Mouse (Mus musculus) adrenal gland, postnatal 25 days (tissue): ENCODE measurements around the gene Tmem59. TPM values are rescaled to one million over a fixed set of nuclear protein-coding genes. Genes with fewer than 3 reads are reported as not detected.

Experiments
- DNase-seq: peaks from one replicate; pipeline ENCODE4 v3.0.0; 2021; ENCODE audit warnings: mixed read lengths
- long read RNA-seq: library from polyadenylated mRNA; stranded (forward); transcript quantifications from one replicate; pipeline ENCODE4 v2.0.0, GENCODE M21; 2021
- total RNA-seq: library from RNA; stranded (reverse); gene quantifications from 2 replicates; pipeline ENCODE4 v1.2.3, GENCODE M21; 2021

Tmem59 gene
- 418 and 440 TPM in 2 replicates for total RNA-seq
- long read RNA-seq, transcript Tmem59-201 (8 exons, 1,775 nt), result major isoform, 666 of 682 reads
- long read RNA-seq, partial matches to known transcripts, result 3 of 682 reads
- long read RNA-seq, other reads (novel, unspliced or antisense), result 12 of 682 reads

DNA sequence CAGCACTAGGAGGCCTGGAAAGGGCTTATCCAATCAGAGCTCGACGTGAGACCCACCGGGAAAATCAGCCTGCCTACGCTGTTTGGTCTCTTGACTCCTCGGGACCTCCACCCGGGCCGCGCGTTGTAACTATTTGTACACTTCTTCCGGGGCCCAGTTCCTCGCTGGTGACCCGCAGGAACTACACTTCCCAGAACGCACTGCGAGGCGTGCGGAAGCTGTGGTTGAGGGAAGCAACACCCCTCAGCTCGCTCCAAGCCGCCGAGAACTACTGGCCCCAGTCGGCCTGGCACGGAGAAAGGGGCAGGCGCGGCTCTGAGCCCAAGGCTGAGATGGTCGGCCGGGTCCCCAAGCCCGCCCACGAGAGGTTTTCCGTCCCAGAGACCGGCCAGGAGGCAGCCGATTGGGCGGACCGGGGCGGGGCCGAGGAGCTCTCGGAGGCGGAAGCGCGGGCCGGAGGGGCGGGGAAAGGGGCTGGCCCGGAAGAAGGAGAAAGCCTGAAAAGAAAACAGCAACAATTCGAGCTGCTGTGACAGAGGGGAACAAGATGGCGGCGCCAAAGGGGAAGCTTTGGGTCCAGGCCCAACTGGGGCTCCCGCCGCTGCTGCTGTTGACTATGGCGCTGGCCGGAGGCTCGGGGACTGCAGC lies at the start of gene Tmem59:
Tmem59 (plus strand) TSS at position 218 of the 648 bp plus-strand sequence.
- peak; percentile 98 for DNase-seq

DNA sequence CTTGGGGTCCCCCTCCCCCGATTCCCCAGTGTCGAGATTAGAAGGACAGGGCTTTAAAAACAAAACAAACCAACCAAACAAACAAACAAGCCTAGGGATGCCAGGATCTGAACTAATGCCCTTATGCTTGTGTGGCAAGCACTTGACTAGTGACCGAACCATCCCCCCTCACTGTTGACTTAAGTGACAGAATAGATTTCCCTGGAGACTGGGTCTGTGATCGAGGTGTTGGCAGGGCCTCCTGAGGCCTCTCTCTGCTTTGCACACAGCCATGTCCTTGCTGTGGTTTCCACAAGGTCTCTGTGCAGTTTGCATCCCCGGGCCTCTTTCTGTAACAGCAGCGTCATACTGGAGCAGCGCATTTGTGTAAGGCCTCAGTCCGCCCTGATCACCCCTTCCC lies 48.8 kb upstream of the Tmem59 start:
- no peak for DNase-seq

DNA sequence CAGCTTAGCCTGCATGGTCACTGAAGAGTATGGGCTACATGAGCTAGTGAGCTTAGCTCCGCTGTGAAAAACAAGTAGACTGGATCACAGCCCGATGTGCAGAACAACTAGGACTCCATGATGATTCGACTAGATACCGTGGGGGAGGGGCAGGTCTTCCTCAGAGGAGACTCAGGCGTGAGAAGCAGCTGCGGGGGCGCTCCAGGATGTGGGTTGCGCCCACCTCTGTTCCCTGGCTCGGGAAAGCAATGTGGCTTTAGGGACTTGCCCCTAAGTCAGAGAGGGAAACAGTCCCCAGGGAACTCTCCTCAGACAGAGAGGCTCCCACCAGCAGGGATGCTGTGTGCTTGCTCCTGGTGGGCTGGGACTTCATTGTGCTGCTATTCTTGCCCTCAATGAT lies 47.7 kb upstream of the Tmem59 start:
- no peak for DNase-seq

DNA sequence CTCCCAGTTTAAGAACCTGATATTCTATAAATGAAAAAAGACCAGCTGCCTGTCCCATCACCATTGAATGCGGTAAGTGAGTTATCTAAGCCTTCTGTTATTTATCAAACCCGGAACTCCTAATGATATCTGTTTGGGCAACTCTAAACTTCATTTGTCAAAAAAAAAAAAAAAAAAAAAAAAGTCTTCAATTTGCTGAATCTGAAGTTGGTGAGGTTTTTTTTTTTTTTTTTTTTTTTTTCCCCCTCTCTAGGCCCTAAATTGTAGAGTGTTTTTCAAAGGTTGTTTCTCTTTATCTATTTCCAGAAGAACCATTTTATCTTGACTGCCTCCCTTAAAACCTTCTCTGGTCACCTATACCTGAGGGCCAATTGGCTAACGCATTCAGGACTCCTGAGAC lies 43.3 kb upstream of the Tmem59 start:
- no peak for DNase-seq

DNA sequence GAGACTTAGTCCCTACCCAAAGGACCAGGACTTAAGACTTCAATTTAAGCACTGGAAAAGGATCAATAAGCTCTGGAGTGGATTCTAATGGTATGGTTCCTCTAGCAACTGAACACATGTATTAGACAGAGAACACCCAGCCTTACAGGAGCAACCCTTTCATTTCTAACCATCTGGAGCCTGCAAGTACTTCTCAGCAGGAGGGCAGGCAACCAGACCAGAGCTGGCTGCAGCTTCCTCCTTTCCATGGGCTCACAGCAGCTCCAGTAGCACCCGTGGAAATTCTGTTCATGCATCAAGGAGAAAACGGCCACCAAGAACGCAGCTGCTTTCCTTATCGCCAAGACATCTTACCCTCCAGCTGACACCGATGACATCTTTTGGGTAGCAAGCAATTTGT lies 42.5 kb upstream of the Tmem59 start:
- DNase-seq, result no peak

DNA sequence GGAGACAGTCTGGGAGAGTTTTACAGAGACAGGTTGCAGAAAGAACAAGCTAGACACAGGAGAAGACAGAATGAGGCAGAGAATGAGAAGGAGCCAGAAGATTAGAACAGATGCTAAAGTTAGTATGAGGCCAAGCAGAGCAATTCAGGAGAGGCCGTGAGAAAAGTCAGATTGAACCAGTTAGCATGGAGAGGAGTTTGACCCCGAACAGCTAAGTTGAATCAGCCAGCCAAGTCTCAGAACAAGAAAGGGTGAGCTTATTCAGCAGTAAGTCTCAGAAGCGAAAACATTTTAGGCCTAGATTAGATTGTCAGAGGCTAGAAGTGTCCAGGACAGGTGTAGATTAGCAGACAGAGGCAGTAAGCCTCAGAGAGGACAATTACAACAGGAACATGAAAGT lies 41.7 kb upstream of the Tmem59 start:
- DNase-seq, result no peak

DNA sequence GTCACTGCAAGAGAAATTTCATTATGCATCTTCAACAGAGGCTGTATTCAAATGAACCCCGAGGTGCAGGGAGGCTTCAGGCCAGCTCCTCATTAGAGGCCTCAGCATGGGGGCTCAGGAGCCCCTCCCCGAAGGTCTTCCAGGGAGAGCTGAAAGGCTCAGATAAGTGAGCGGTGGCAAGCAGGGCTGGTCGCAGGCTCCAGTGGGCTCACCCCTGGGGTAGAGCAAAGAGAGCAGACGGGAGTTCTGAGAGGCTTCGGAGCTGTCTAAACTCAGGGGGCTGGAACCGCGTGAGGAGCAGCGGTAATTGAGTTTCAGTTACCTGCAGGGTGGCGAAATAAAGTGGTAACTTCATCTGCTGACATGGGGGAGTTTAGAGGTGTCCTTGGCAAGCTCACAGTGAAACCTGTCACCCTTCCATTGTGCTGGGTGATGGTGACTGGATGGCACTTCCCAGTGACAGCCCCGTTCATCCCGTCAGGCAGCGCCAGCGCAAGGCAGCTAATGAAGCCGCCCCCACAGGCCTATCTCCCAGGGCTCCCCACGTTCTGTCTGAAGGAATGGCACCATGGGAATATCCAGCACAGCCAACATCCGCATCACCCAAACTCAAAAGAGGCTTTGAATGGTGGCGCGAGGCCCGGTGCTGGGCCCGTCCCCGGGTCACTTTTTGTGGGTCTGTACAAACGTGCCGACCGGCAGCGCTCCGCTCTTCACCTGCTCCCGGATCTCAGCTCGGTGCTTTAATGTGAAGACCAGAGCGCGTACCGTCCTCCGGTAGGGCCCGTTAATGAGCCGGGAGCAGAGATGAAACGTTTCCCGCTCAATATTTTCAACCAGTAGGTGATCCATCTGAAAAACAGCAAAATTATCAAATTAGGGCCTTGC lies 39.0 kb upstream of the Tmem59 start:
- no peak for DNase-seq

DNA sequence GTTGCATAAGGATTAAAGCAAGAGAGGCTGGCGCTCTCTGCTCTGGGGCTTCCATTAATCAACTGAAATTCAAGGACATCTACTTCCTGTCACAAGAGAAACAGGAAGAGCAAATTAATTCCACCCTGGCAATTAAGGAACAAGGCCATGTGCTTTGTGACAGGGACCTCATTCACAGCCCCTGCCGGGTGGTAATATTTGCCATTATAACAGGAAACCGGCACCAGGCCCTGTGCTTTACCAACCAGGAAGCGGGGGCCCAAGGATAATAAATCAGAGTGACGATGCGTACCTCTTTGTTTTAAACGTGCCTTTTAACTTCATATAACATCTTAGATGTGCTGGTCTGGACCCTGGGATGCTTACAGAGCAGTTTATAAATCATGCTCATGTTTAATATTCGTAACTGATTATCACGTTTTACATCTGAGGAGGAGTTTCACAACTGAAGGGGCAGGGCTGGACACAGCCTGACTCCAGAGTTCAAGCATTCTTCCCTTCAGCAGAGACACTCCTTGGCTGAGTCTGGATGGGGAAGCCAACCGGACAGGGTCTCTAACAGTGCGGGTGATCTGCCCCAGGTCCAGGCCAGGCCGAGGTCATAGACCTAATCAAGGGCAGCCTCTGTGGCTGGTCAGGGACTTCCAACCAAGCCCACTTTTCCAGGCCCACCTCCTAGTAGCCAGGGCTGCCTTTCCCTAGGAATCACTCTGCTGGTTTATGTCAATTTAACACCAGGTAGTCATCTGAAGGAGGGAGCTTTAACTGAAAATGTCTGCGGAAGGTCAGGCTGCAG lies 38.2 kb upstream of the Tmem59 start:
- no peak for DNase-seq

DNA sequence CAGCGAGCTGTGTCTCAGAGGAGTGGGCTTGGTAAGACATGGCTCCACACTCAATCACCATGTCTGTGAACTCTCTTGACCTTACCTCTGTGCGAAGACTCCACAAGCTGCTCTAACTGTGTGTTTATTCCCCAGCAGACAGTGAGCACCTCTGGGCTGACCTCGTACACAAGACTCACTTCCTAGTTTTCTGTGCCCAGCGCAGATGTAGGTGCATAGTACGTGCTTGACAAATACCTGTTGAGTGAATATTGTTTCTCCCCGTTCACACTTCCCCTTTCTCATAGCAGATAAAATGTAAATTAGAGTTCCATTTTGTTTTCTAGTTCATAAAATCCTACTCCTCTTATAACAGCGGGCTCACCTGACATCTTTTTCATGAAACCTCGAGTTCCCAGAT lies 34.7 kb upstream of the Tmem59 start:
- no peak for DNase-seq

DNA sequence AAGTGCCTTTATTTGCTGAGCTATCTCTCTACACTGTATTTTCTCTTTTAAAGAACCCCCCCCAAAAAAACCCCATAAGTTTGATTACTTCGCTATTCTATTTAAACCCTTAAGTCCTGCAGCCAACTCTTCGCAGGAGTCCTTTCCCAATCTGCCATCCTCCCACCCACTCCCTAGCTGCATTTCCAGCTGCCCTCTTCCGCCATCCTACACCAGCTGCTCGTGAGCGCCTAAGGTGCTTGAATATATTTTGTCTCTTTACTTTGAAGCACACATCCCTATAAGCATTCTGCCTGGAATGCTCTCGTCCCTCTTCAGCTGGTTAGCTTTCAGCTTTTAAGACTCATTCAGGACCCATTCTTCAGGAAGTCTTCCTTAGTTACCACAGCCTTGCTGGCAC lies 27.2 kb upstream of the Tmem59 start:
- no peak for DNase-seq

DNA sequence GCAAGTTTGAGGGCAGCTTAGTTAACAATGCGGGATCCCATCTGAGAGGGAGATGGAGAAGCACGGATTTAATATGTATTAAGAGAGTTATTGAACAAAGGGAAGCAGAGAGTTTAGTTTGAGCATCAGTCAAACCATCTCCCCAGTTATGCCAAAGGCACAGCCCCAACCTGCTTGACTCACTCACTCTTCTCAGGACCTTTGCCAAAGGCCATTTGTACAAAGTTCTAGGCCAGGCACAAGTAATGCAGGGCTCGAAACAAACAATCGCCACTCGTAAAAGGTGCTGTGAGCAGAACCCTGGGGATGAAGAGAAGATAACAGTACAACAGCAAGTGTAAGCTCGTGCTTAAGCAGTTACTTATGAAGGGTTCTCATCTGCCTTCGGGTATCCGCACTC lies 25.6 kb upstream of the Tmem59 start:
- DNase-seq, result no peak

DNA sequence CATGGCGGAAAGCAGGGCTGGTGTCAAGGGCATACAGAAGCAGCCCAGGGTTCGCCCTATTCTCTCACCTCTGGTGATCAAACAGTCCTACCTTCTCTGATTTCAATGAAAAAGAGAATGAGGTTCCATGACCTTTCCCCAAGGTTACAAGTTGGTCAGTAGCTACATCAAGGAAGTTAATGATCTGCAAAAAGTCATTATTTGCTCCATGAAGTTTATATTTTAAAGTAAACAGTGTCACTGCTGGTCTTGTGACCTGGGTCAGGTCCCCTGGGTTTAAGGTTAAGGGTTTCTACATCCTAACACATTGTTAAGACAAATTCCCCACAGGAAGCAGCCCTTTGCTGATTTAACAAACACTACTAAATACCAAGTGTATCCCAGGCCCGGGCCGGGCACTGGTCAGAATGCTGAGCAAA lies 21.2 kb upstream of the Tmem59 start:
- DNase-seq, result no peak

DNA sequence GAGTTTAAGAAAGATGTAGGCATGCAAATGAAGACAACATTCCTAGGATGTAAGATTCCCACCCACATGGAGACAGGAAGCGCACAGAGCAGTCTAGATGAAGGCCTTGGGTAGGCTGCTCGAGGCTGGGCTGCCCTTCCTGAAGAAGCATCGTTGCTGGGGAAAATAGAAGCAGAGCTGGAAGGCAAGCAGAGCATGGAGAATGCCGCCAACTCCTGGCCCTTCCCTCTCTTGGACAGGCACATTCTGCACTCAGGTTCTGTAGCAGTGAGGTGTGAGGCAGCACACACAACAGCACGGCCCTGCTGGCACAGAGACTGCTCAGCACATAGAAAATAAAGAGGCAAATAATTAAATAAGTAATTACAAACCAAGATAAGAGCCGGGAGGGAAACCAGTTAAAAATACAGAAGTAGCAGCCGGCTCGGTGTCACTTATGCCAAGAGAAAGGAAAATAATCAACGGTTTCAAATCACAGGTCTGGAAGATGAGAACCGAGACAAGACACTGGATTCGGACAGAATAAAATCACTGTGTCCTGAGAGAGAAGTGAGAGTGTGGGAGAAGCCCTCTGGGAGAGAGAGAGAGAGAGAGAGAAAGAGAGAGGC lies 18.9 kb upstream of the Tmem59 start:
- DNase-seq, result no peak

DNA sequence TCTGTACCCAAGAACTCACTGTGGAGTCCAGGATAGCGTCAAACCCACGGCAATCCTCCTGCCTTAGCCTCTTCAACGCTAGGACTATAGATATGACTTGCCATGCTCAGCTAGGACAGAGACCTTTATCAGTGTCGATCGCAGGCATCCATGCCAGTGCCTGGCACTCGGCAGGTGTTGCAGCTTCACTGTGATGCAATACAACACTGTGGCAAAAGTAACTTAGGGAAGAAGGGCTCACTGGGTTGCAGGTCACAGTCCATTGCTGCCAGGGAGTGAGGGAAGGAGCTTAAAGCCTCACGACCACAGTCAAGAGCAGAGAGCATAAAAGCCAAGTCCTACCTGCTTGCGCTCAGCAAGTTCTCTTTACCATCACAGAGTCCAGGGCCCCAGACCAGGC lies 18.0 kb upstream of the Tmem59 start:
- no peak for DNase-seq

DNA sequence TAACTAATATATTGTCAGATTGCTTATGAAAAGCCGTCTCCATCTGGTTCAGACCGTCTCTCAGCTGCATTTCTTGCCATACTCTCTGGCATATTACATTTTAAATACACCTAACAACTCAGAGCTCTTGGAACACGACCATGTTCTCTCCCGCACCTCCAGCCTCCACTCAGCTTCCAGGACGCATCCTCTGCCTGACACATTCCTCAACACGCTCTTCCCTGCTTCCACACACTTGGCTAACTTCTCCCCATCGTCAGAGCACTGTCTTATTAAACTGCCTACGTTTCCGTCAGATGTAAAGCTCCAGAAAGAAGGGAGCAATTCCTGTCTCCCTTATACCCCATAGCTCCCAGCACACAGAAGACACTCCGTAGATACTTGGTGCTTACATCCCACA lies 14.9 kb upstream of the Tmem59 start:
- no peak for DNase-seq

DNA sequence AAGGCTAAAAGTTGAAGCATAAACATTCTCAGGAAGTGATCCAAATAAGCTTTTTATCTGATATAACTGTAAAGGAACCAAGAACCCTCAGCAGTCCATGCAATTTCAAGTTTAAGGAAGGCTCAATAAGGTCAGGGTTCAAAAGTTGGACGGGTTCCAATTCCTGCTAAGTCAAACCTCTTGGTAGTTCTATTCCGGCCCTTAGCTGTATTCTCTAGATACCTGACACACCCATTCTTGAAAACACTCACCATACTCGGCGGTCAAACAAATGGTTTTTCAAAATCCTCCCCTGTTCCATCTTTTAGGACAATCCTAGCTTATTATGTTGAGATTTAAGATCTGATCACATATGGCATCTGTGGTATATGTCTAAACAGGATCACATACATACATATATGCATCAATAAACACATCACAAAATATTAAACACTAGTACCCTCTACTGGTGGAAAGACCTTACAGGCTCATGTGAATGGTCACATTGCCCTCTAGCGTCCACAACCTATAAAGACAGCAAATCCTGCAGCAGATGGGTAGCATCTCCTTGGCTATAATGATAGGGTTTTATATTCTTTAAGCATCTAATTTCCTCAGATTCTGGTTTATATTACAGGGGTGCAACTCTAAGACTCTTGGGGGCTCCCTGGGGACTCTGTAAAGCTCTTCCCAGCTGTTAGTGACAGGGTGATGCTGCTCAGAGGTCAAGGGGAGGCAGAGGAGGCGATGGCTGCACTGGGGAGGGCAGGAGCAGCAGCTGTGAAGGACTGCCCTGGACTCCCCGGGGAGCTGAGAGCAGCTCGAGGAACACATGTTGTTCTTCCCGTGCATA lies 14.2 kb upstream of the Tmem59 start:
- peak; percentile 59 for DNase-seq

DNA sequence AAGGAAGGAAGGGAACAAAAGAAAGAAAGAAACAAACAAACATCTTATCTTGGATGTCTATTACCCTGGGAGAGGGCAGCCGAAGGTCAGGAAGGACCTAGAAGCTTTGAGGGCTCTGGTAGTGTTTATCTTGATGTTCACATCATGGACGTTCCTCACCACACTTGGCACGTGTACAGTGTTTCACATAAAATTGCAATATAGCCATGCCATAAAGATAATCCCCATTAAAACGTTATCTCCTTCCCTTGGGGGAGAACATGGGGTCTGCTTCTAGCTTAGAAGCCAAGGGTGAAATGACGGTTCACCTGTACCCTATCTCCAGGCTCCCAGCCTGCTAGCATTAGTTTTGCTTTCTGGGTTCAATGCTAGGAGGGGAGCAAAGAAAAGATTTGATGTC lies 11.5 kb upstream of the Tmem59 start:
- DNase-seq, result no peak

DNA sequence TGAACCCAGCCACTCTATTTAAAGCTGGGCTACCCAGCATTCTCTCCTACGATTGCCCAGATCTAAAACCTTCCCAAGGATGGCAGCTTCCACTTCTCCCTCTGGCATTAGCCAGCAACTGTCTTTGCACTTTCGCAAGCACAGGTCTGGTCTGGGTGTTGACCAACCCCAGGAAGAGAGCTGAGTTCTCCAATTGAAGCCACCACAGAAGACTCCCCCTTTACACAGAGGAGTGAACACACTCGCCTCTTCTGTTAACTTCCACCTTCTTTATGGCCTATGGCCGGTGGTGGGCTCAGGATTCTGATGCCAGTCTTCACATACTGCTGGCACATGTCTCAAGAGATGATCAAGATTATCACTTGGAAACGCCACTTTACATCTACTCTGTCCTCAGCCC lies 10.4 kb upstream of the Tmem59 start:
- DNase-seq, result no peak

DNA sequence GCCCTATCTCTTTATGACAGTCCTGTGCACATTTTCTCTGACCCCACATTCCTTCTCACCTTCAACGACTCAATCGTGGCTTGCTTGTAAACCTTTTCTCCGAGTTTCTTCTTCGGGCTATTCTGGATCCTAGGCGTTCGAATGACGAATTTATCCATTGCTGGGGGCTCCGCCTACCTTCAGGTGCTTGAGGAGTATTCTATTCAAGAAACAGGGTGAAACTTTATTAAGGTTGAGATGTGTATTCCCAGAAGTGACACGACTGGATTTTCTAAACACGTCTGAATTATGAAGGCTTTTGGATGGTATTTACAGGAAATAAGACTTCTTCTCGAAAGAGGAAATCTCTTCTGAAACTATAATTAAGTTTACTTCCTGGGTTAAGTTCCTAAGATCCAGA lies 693 bp upstream of the Tmem59 start:
- DNase-seq, result no peak

DNA sequence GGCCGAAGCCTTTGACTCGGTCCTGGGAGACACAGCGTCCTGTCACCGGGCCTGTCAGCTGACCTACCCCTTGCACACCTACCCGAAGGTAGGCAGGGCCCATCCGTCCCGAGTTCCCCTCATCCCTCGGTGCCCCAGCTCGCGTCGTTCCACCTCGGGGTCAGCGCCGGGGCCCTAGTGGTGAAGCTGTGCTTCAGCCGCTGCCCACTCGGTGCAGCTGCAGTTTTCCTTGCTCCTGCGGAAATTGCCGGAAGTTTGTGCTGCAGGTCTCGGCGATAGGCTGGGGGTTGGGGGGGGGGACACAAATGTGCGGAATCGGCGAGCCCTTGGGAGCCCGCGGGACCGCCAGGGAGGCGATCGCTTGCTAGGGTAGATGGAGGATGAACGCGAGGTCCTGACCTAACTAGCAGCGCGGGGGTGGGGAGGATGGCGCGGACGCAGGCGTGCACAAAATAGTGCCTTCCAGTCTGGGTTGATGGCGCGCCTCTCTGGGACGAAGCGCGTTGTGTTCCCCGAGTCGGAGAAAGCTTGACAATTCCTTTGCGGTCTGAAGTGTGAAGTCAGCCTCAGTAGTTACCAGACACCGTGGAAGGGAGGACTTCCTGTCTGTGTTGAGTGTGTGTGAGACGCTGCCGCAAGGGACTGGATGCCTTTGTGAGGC lies 761 bp downstream of the Tmem59 start, which contains the start of gene Tceanc2:
Tceanc2 (minus strand) TSS at position 287 of the 661 bp plus-strand sequence.
- DNase-seq, result peak; percentile 59

DNA sequence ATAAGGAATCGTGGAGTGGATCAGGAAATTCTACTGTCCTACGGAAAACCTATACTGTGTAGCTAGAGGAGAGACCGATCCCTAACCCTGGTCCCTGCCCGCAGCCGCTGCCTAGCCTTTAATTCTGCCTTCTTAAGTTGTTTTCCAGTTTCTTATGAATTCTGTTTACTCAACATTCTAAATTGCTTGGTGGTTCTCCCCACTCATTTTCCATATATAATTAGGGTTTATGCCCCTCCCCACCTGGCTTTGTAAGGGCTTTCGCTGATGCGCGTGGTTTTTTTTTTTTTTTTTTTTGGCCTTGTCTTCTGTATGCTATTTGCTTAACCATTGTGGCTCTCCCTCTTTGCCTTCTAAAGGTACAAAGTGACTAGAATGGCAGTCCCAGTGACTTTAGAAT lies 1.4 kb downstream of the Tmem59 start:
- no peak for DNase-seq
